Mouse (Mus musculus) frontal cortex, postnatal 14 days (tissue): ENCODE measurements around the gene Mpp3.

Experiments
- DNase-seq, 2 experiments: peaks; one replicate each; pipeline ENCODE4 v3.0.0; 2022; ENCODE audit warnings: low spot score in 2 of 2

Mpp3 gene

GRCm38 (mm10) chr11:102028087-102028816 lies at the start of gene Mpp3:
TSS of gene Mpp3 (minus strand) at chr11:102028461.
- no peak for DNase-seq

GRCm38 (mm10) chr11:102073722-102074121 lies 45.5 kb upstream of the Mpp3 start:
- DNase-seq: no peak

- DNase-seq: no peak
Measured at GRCm38 (mm10) chr11:102072729-102073128, 44.5 kb upstream of the Mpp3 start.

GRCm38 (mm10) chr11:102070426-102070825 lies 42.2 kb upstream of the Mpp3 start:
- DNase-seq: no peak

GRCm38 (mm10) chr11:102069633-102070032 lies 41.4 kb upstream of the Mpp3 start:
- no peak for DNase-seq

GRCm38 (mm10) chr11:102068969-102069368 lies 40.7 kb upstream of the Mpp3 start:
- DNase-seq: no peak

- DNase-seq: no peak
Measured at GRCm38 (mm10) chr11:102063076-102063475, 34.8 kb upstream of the Mpp3 start.

- DNase-seq: no peak
Measured at GRCm38 (mm10) chr11:102061941-102062473, 33.7 kb upstream of the Mpp3 start.

GRCm38 (mm10) chr11:102061236-102061940 lies 33.1 kb upstream of the Mpp3 start:
- peak; percentile 66 to 76 for DNase-seq

GRCm38 (mm10) chr11:102053847-102054246 lies 25.6 kb upstream of the Mpp3 start:
- no peak for DNase-seq

- no peak for DNase-seq
Measured at GRCm38 (mm10) chr11:102053183-102053582, 24.9 kb upstream of the Mpp3 start.

GRCm38 (mm10) chr11:102052697-102053096 lies 24.4 kb upstream of the Mpp3 start:
- no peak for DNase-seq

GRCm38 (mm10) chr11:102051954-102052353 lies 23.7 kb upstream of the Mpp3 start:
- no peak for DNase-seq

GRCm38 (mm10) chr11:102051541-102051940 lies 23.3 kb upstream of the Mpp3 start:
- no peak for DNase-seq

- DNase-seq: no peak
Measured at GRCm38 (mm10) chr11:102049875-102050482, 21.7 kb upstream of the Mpp3 start.

- DNase-seq: no peak
Measured at GRCm38 (mm10) chr11:102046607-102047006, 18.3 kb upstream of the Mpp3 start.

- DNase-seq: no peak
Measured at GRCm38 (mm10) chr11:102044691-102045212, 16.5 kb upstream of the Mpp3 start.

GRCm38 (mm10) chr11:102043381-102043780 lies 15.1 kb upstream of the Mpp3 start:
- DNase-seq: no peak

- no peak for DNase-seq
Measured at GRCm38 (mm10) chr11:102042971-102043370, 14.7 kb upstream of the Mpp3 start.

GRCm38 (mm10) chr11:102041350-102041949 lies 13.2 kb upstream of the Mpp3 start, which contains the start of gene Cd300lg:
TSS of gene Cd300lg (plus strand) at chr11:102041509.
- DNase-seq: no peak

- no peak for DNase-seq
Measured at GRCm38 (mm10) chr11:102040646-102041045, 12.4 kb upstream of the Mpp3 start.

- peak in 1 of 2 experiments; percentile 68 for DNase-seq
Measured at GRCm38 (mm10) chr11:102040138-102040524, 11.9 kb upstream of the Mpp3 start.
